Mouse (Mus musculus): ENCODE results near the gene Tmem242. TPM values are rescaled to one million over a fixed set of nuclear protein-coding genes. Genes with fewer than 3 reads are reported as not detected.
"Not testable (repeated sequence)": the region's sequence is repeated elsewhere in the genome, so short reads cannot be mapped to it uniquely, and the experiment has no call there.

Gene Tmem242
- 100 to 1,000 TPM; 129 to 137 TPM for total RNA-seq (2021)
- long read RNA-seq, experiment 1, transcript Tmem242-201 (4 exons, 948 nt) = major isoform, 104 of 110 reads
- long read RNA-seq, experiment 1, partial matches to known transcripts = 0 of 110 reads
- long read RNA-seq, experiment 1, other reads (novel, unspliced or antisense) = 6 of 110 reads
- long read RNA-seq, experiment 2, transcript Tmem242-201 (4 exons, 948 nt) = major isoform, 57 of 71 reads
- long read RNA-seq, experiment 2, partial matches to known transcripts = 1 of 71 reads
- long read RNA-seq, experiment 2, other reads (novel, unspliced or antisense) = 12 of 71 reads

DNA sequence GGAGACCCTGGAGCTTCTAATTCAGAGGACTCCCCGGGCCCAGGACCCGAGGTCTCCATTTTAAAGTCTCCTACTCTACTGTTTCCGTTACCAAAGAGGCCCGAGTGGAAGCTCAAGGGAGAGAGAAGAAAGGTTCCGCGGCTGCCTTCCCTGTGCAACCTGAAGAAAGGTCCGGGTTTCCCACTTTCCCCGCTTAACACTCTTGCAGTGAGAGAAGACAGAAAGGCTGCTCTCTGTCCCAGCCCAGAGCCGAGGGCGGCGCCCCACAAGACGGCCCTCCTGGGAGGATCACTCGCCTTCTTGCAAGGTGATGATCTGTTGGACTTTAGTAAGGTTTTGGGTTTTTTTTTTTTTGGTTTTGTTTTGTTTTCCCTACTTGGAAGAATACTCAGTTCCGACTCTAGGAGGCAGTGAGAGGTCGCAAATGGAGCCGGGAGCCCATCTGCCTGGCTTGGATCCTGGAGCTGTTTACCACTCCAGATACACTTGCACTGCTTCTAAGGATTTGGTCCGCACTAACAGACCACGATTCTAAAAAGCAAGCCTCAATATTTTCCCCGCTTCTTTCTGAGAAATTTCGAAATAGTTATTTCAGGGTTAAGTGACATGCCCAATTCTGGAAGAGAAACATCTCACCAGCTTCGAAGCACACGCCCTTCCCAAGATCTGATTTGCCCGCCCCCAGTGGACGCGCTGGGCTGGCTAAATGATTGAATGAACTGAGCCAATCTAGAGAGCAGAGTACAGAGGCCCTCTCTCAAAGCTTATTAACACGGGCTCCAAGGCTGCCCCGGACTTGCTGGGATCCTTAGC is at the start of gene Tmem242:
TSS of gene Tmem242 (minus strand) at position 101 of the 813 bp plus-strand sequence.
- intact Hi-C loops (cut with DNase I) = loop anchor here (1.0 to 5.0 kb wide), 4 partner anchors 52 to 313 kb away; partner anchors contain the start of gene Zdhhc14
- peak; percentile 91 to 97 for DNase-seq

- no peak for DNase-seq
- intact Hi-C loops (cut with DNase I) = no loop called here
These were observed 48.1 kb upstream of the Tmem242 start for GRCm38 (mm10) chr17:5488156-5488555.

- intact Hi-C loops (cut with DNase I) = no loop called here
- no peak for DNase-seq
These were observed 44.6 kb upstream of the Tmem242 start for GRCm38 (mm10) chr17:5484663-5485062.

DNA sequence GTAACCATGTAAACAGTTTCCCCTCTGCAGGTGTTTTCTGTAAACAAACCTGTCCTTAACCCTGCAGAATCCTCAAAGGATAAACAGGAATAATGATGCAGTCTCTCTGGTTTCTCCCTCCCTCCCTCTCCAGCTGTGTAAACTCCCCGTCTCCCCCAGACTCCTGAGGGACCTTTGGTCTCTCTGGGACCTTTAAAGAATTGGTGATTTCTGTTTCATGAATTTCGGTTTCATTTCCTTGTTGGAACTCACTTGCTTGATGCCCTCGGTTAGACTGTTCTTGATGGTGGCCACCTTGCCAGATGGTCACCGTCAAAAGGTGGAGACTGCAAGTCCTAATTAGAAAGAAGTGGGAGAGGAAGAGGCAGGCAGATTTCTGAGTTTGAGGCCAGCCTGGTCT is 43.4 kb upstream of the Tmem242 start:
- DNase-seq = no peak
- intact Hi-C loops (cut with DNase I) = no loop called here

GRCm38 (mm10) chr17:5475960-5476725 is 36.1 kb upstream of the Tmem242 start:
- DNase-seq = no peak
- intact Hi-C loops (cut with DNase I) = no loop called here

- DNase-seq = no peak
- intact Hi-C loops (cut with DNase I) = no loop called here
These were observed 32.2 kb upstream of the Tmem242 start for GRCm38 (mm10) chr17:5472268-5472667.

DNA sequence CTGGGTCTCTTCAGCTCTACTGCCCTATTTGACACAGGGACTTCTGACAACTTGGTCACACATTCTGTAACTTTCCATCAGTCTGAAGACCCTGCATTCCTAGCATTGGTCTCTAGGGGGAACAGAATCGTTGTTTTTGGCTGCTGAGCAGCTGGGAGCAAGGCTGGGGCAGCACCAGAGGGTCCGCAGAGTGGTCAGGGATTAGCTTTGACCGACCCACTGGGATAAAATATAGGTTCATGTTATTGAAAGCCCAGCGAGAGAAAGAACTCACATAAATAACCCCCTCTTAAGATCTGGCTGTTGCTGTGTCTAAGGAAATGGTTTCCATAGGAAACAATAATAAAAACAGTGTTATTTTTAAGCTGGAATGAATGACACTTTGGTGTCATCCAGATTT is 27.1 kb upstream of the Tmem242 start:
- DNase-seq = no peak
- intact Hi-C loops (cut with DNase I) = no loop called here

GRCm38 (mm10) chr17:5466736-5467135 is 26.7 kb upstream of the Tmem242 start:
- intact Hi-C loops (cut with DNase I) = no loop called here
- DNase-seq = no peak

GRCm38 (mm10) chr17:5463912-5464311 is 23.9 kb upstream of the Tmem242 start:
- intact Hi-C loops (cut with DNase I) = no loop called here
- DNase-seq = no peak

DNA sequence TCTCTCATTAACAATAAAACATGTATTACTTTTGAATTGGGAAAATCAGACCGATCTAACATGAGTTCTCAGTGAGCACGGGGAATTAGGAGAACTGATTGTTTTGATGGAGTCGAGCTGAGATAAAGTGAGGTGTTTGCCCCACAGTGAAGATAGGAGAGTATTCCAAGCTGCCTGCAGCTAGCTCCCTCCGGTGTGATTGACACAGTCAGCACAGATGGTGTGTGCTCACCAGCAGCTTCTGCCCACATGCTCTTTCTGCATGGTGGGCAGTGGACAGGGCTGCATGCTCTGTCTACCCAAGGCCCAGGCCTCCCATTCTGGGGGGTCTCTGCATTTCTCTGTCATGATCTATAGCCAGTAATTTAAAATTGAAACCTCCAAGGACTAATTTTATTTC is 13.6 kb upstream of the Tmem242 start:
- no peak for DNase-seq
- intact Hi-C loops (cut with DNase I) = no loop called here

- DNase-seq = peak in 1 of 2 experiments; percentile 36
- intact Hi-C loops (cut with DNase I) = loop anchor here (5.0 kb wide), 2 partner anchors 159 to 289 kb away; no protein-coding TSS in a partner anchor
These were observed 3.7 kb upstream of the Tmem242 start for GRCm38 (mm10) chr17:5443751-5444150.

- DNase-seq = no peak
These were observed 3.2 kb upstream of the Tmem242 start for GRCm38 (mm10) chr17:5443260-5443659.

DNA sequence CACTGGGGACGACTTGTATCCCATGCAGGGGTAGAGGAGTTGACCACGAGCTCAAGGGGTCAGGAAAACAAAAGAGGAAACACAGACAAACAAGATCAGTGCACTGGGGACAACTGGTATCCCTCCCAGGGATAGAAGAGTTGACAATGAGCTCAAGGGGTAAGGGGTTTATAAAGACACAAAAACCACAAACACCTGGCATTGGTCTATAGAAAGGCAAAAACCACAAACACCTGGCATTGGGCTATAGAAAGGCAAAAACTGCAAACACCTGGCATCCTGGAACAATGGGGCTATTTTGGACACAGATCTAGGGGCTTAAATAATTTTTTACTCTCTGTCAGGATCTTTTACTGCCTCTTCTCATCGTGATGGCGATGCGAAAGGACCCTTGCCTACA is 2.3 kb upstream of the Tmem242 start:
- intact Hi-C loops (cut with DNase I) = loop anchor here (5.0 kb wide), 2 partner anchors 160 to 290 kb away; no protein-coding TSS in a partner anchor
- not testable (repeated sequence) for DNase-seq

More at GRCm38 (mm10) chr17:5443260-5443659, 3.2 kb upstream of the Tmem242 start:
- intact Hi-C loops (cut with DNase I) = loop anchor here (5.0 kb wide), 2 partner anchors 159 to 289 kb away; no protein-coding TSS in a partner anchor

- intact Hi-C loops (cut with DNase I) = loop anchor here (1.0 to 5.0 kb wide), 4 partner anchors 53 to 314 kb away; partner anchors contain the start of gene Zdhhc14
- no peak for DNase-seq
These were observed 264 bp downstream of the Tmem242 start for GRCm38 (mm10) chr17:5439831-5440158.

DNA sequence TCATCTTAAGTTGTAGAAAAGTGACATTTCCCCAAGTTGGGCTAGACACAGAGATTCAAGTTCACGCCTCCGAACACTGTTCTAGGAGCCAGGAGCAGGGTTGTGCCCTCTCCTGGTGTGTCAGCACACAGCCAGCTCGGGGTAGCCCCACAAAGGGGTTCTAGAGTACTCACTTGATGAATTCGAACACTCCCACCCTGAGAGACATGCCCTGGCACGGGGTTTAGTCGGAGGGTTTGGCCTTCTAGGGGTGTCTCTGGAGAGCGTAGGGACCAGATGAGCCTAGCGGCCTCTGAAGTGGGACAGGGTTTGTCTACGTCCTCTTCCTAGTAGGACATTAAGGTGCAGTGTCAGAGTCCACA is 10.3 kb downstream of the Tmem242 start:
- DNase-seq = no peak
- intact Hi-C loops (cut with DNase I) = loop anchor here (5.0 kb wide), 1 partner anchor 463 kb away; no protein-coding TSS in a partner anchor

- intact Hi-C loops (cut with DNase I) = no loop called here
- peak; percentile 90 to 94 for DNase-seq
These were observed 10.8 kb downstream of the Tmem242 start for GRCm38 (mm10) chr17:5429090-5429771.

DNA sequence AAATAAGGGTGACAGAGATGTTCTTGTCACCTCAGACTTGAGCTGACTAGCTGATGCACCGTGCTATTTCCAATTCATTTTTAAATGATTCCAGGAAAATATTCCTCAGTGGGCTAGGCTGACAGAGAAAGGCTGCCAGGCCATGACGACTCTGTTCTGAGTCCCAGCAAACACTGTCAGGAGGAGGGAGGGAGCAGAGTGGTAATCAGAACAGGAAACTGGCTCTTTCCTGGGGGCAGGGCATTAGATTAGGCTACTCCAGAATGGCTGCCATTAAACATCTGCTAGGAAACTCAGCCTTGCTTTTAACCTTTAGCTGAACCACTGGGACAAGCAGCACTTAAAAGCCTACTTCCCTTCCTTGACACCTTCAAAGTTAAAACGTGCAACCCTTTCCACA is 14.9 kb downstream of the Tmem242 start:
- intact Hi-C loops (cut with DNase I) = no loop called here
- peak; percentile 26 to 47 for DNase-seq

DNA sequence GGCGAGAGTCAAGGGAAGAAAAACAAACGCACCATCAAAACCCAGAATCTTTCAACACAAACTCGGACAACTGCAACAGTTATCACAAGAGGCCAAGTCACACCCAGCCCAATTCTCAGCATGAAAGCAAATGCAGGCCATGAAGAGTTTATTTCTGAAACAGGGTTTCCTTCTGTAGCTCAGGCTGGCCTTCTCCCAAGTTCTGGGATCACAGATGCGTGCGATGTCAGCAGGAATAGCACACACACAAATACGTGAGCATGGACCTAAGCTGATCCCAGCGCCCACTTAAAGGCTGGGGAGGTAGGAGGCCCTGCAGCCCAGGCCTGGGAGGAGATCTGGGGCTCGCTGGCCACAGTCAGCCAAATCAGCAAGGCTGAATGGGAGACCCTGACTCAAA is 15.9 kb downstream of the Tmem242 start:
- intact Hi-C loops (cut with DNase I) = no loop called here
- no peak for DNase-seq

- DNase-seq = no peak
- intact Hi-C loops (cut with DNase I) = no loop called here
These were observed 18.2 kb downstream of the Tmem242 start for GRCm38 (mm10) chr17:5421835-5422234.
